Mouse (Mus musculus): Measurements from ENCODE around the gene Slc29a4. TPM values are rescaled to one million over a fixed set of nuclear protein-coding genes. Genes with fewer than 3 reads are reported as not detected.

Slc29a4 gene
- polyA plus RNA-seq, 1 experiment from 2014 or later: 15.7 TPM

- no peak overlapping the region for H3K27ac ChIP-seq
- 74% methylated on average over 7 of the region's 7 CpGs for WGBS
- ATAC-seq (ENCODE audit: insufficient number of reproducible peaks, insufficient read depth, low FRiP score, low TSS enrichment): no peak
Observed at GRCm38 (mm10) chr5:142678141-142678571, 14.2 kb upstream of the Slc29a4 start.

DNA sequence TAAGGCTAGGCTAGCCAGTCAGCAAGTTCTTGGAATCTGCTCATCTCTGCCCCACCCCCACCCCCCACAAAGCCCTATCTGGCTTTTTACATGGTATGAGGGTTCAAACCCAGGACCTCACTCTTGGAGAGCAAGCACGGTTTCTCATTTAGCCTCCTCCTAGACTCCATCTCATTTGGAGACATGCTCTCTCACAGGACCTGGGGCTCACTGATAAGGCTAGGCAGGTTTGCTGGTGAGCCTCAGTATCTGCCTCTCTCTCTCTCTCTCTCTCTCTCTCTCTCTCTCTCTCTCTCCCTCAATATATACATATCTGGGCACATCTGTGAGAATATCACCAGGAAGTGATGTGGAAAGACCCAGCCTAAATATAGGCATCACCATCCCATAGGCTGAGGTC is 13.2 kb upstream of the Slc29a4 start:
- WGBS: 85% methylated on average over 1 of the region's 1 CpGs
- no peak for ATAC-seq (ENCODE audit: insufficient number of reproducible peaks, insufficient read depth, low FRiP score, low TSS enrichment)
- H3K4me3 ChIP-seq: no peak overlapping the region

More at GRCm38 (mm10) chr5:142678141-142678571, 14.2 kb upstream of the Slc29a4 start:
- H3K4me3 ChIP-seq: no peak overlapping the region
- no peaks in the 10 kb centered on the region for H3K36me3 ChIP-seq
- no peak overlapping the region for H3K9ac ChIP-seq
- H3K4me1 ChIP-seq: no peaks in the 10 kb centered on the region
- H3K9me3 ChIP-seq: no peaks in the 10 kb centered on the region
- no peaks in the 10 kb centered on the region for H3K27me3 ChIP-seq
- H3K4me2 ChIP-seq (replicated peaks): no peak overlapping the region

DNA sequence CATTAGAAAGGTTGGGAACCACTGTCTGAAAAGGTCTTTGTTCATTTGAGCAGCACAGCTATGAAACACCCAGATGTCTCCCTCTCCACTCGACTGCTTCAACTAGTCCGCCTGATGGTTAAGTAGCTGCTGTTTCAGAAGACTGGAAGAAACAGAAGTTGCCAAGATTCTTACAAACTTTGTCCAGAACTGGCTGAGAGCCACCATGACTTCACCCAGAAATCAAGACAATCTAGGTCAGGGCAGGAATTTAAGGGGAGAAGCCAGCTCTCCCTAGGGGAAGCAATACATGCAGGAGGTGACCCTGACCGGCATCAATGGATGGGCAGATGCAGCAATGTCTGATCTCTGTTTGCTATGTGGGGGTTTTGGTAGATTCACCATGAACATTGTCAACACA is 10.4 kb upstream of the Slc29a4 start:
- no peak overlapping the region for H3K4me2 ChIP-seq (replicated peaks)
- ATAC-seq (ENCODE audit: insufficient number of reproducible peaks, insufficient read depth, low FRiP score, low TSS enrichment): no peak
- no peak overlapping the region for H3K4me3 ChIP-seq
- H3K4me1 ChIP-seq: no peaks in the 10 kb centered on the region
- no peaks in the 10 kb centered on the region for H3K9me3 ChIP-seq
- no peaks in the 10 kb centered on the region for H3K27me3 ChIP-seq
- no peak overlapping the region for H3K27ac ChIP-seq
- 78% methylated on average over 3 of the region's 3 CpGs for WGBS
- H3K9ac ChIP-seq: no peak overlapping the region
- no peaks in the 10 kb centered on the region for H3K36me3 ChIP-seq

More for the DNA sequence above, 13.2 kb upstream of the Slc29a4 start:
- Histone ChIP-seq H3K9ac (no peak overlapping the region), H3K4me2 (replicated peaks) (no peak overlapping the region), H3K27ac (no peak overlapping the region), H3K36me3 (no peaks in the 10 kb centered on the region), H3K9me3 (no peaks in the 10 kb centered on the region), H3K27me3 (no peaks in the 10 kb centered on the region), H3K4me1 (no peaks in the 10 kb centered on the region)

- H3K36me3 ChIP-seq: no peaks in the 10 kb centered on the region
- no peaks in the 10 kb centered on the region for H3K9me3 ChIP-seq
- 89% methylated on average over 5 of the region's 5 CpGs for WGBS
- no peaks in the 10 kb centered on the region for H3K27me3 ChIP-seq
- H3K4me1 ChIP-seq: no peaks in the 10 kb centered on the region
- ATAC-seq (ENCODE audit: insufficient number of reproducible peaks, insufficient read depth, low FRiP score, low TSS enrichment): no peak
- no peak overlapping the region for H3K4me3 ChIP-seq
- H3K4me2 ChIP-seq (replicated peaks): no peak overlapping the region
- H3K27ac ChIP-seq: no peak overlapping the region
- H3K9ac ChIP-seq: no peak overlapping the region
Observed at GRCm38 (mm10) chr5:142682529-142682928, 9.8 kb upstream of the Slc29a4 start.

DNA sequence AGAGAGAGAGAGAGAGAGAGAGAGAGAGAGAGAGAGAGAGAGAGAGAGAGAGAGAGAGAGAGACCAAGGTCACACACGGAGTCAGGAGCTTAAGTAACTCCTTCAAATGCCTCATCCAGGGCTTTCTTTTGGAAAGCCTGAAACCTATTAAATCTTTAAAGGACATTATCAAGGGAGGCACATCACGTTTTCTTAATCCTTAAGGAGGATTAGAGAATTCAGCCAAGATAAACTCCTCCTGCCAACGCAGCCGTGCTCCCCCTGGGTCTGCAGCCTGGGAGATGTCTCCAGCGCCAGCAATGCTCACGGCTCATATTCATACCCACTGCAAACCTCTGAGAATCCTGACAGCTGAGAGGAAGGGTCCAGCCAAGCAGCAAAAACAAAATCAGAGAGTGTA is 3.4 kb upstream of the Slc29a4 start:
- Histone ChIP-seq H3K27me3 (no peaks in the 10 kb centered on the region), H3K4me1 (no peaks in the 10 kb centered on the region), H3K9me3 (no peaks in the 10 kb centered on the region), H3K9ac (no peak overlapping the region), H3K4me3 (no peak overlapping the region), H3K4me2 (replicated peaks) (no peak overlapping the region), H3K27ac (no peak overlapping the region), H3K36me3 (no peaks in the 10 kb centered on the region)
- ATAC-seq (ENCODE audit: insufficient number of reproducible peaks, insufficient read depth, low FRiP score, low TSS enrichment): no peak
- 42% methylated on average over 6 of the region's 6 CpGs for WGBS

GRCm38 (mm10) chr5:142690343-142690742 is 2.0 kb upstream of the Slc29a4 start:
- Histone ChIP-seq H3K4me2 (replicated peaks) (no peak overlapping the region), H3K27ac (no peak overlapping the region), H3K9me3 (no peaks in the 10 kb centered on the region), H3K36me3 (no peaks in the 10 kb centered on the region), H3K9ac (no peak overlapping the region), H3K4me3 (no peak overlapping the region), H3K27me3 (no peaks in the 10 kb centered on the region), H3K4me1 (no peaks in the 10 kb centered on the region)
- 87% methylated on average over 3 of the region's 3 CpGs for WGBS
- ATAC-seq (ENCODE audit: insufficient number of reproducible peaks, insufficient read depth, low FRiP score, low TSS enrichment): no peak

DNA sequence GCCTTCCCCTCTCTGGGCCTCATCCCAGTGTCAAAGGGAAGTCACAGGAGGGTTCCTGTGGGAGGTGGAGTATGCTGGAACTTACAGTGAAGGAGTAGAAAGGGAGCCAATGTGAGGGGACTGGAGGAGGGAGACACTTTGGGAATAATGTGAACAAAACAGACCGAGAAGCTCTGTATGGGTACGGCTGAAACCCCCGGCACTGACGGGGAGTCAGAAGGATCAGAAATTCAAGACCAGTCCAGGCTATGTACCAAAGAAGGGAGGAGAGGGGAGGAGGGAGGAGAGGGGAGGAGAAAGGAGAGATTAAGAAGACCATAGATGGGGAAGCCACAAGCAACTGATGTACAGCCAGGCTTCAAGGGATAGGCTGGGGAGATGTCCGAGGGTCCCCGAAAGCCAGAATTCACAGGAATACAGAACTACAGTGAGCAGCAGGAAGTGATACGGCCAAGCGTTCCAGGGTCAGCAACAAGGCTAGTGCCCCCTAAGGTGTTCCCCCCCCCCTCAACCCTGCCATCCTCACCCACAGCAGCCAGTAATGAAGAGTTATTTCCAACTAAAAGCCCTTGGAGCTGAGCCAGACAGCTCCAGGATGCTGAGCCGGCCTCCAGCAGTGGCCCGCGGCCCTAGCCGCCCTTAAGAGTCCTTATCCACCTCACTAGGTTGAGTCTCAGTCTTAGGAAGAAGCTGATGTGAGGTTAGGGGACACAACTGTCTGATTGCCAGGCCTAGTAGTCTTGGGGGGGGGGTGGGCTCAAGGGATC is 842 bp downstream of the Slc29a4 start:
- Histone ChIP-seq H3K4me2 (replicated peaks) (no peak overlapping the region), H3K27me3 (no peaks in the 10 kb centered on the region), H3K27ac (no peak overlapping the region), H3K36me3 (no peaks in the 10 kb centered on the region), H3K4me1 (no peaks in the 10 kb centered on the region), H3K9me3 (no peaks in the 10 kb centered on the region), H3K9ac (no peak overlapping the region), H3K4me3 (no peak overlapping the region)
- no peak for ATAC-seq (ENCODE audit: insufficient number of reproducible peaks, insufficient read depth, low FRiP score, low TSS enrichment)
- 73% methylated on average over 12 of the region's 12 CpGs for WGBS

GRCm38 (mm10) chr5:142693738-142694430 is 1.6 kb downstream of the Slc29a4 start:
- 60% methylated on average over 8 of the region's 8 CpGs for WGBS
- ATAC-seq (ENCODE audit: insufficient number of reproducible peaks, insufficient read depth, low FRiP score, low TSS enrichment): no peak

GRCm38 (mm10) chr5:142694627-142695340 is 2.5 kb downstream of the Slc29a4 start:
- 9% methylated on average over 12 of the region's 12 CpGs for WGBS
- no peak for ATAC-seq (ENCODE audit: insufficient number of reproducible peaks, insufficient read depth, low FRiP score, low TSS enrichment)

More at GRCm38 (mm10) chr5:142693738-142694430, 1.6 kb downstream of the Slc29a4 start:
- 0 out of 2 replicates have a peak, but pooled peaks cover 3% of the 10 kb centered on the region for H3K27me3 ChIP-seq
- H3K4me1 ChIP-seq: no peaks in the 10 kb centered on the region
- H3K4me2 ChIP-seq (replicated peaks): no peak overlapping the region
- no peak overlapping the region for H3K4me3 ChIP-seq
- H3K27ac ChIP-seq: no peak overlapping the region
- H3K9me3 ChIP-seq: no peaks in the 10 kb centered on the region
- no peak overlapping the region for H3K9ac ChIP-seq
- H3K36me3 ChIP-seq: no peaks in the 10 kb centered on the region

DNA sequence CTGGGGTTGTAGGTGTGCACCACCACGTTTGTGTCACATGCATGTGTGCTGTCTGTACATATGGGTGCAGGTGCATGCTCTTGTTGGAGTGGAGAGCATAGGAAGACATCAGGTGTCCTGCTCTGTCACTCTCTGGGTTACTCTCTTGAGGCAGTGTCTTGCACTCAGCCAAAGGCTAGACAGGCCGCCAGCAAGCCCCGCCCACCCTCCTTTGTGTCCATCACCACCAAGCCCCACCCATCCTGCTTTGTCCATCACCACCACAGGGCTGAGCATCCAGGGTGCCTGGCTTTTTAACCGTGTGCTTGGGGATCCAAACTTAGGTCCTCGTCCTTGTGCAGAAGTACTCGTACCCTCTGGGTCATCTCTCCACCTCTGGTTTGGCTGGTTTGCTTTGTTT is 3.9 kb downstream of the Slc29a4 start:
- no peak for ATAC-seq (ENCODE audit: insufficient number of reproducible peaks, insufficient read depth, low FRiP score, low TSS enrichment)
- Histone ChIP-seq H3K9me3 (no peaks in the 10 kb centered on the region), H3K4me2 (replicated peaks) (no peak overlapping the region), H3K4me1 (no peaks in the 10 kb centered on the region), H3K27ac (no peak overlapping the region), H3K27me3 (peaks cover 16% of the 10 kb centered on the region), H3K36me3 (no peaks in the 10 kb centered on the region), H3K4me3 (no peak overlapping the region), H3K9ac (no peak overlapping the region)
- 30% methylated on average over 6 of the region's 6 CpGs for WGBS

More at GRCm38 (mm10) chr5:142694627-142695340, 2.5 kb downstream of the Slc29a4 start:
- Histone ChIP-seq H3K36me3 (no peaks in the 10 kb centered on the region), H3K27ac (no peak overlapping the region), H3K9me3 (no peaks in the 10 kb centered on the region), H3K4me3 (no peak overlapping the region), H3K9ac (no peak overlapping the region), H3K4me2 (replicated peaks) (no peak overlapping the region), H3K4me1 (no peaks in the 10 kb centered on the region), H3K27me3 (0 out of 2 replicates have a peak, but pooled peaks cover 3% of the 10 kb centered on the region)

GRCm38 (mm10) chr5:142696865-142697264 is 4.6 kb downstream of the Slc29a4 start:
- Histone ChIP-seq H3K4me3 (no peak overlapping the region), H3K9me3 (no peaks in the 10 kb centered on the region), H3K9ac (no peak overlapping the region), H3K36me3 (no peaks in the 10 kb centered on the region), H3K4me2 (replicated peaks) (no peak overlapping the region), H3K4me1 (peaks cover 5% of the 10 kb centered on the region; the same call in 1 of the 2 replicates), H3K27me3 (peaks cover 22% of the 10 kb centered on the region), H3K27ac (no peak overlapping the region)
- 76% methylated on average over 6 of the region's 6 CpGs for WGBS
- no peak for ATAC-seq (ENCODE audit: insufficient number of reproducible peaks, insufficient read depth, low FRiP score, low TSS enrichment)

Measured in embryonic facial prominence, embryonic 12.5 days (tissue).